Mouse (Mus musculus) left cerebral cortex, postnatal 36 days (tissue): Measurements from ENCODE around the gene Bpifc. TPM values are rescaled to one million over a fixed set of nuclear protein-coding genes. Genes with fewer than 3 reads are reported as not detected.

Source experiments
- DNase-seq, 2 experiments: peaks; one replicate each; pipeline ENCODE4 v3.0.0; 2021 to 2022; ENCODE audit warnings: low spot score in 2 of 2, mixed read lengths in 1 of 2
- intact Hi-C: fragments of 180-260 bp; cut with DNase I; formaldehyde crosslinking; loops from one replicate; pipeline ENCODE4 v1.15.1; 2025
- total RNA-seq, 2 experiments: library from RNA; stranded (reverse); gene quantifications; 2 replicates each; pipeline ENCODE4 v1.2.3; 2021

Gene Bpifc
- total RNA-seq, 2 experiments from 2014 or later: 0.14 to 0.15 TPM

DNA sequence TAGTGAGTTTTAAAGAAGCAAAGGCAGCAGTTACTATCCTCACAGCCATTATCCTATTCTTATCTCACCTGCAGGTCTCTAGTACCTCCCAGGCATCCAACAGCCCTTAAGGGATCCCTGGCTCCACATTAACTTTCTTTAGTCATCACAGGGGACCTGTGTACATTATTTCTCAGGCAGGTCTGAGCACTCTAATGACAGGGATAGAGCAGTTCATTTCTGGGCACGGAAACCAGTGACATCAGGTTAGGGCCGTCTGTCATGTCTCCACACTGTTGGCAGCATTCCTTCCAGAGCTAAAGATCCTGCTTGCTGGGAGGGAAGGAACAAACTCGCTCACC lies 9.7 kb upstream of the Bpifc start:
- intact Hi-C loops: loop anchor here (1.0 to 5.0 kb wide), 2 partner anchors 54 to 443 kb away; no protein-coding TSS in a partner anchor
- no peak for DNase-seq

DNA sequence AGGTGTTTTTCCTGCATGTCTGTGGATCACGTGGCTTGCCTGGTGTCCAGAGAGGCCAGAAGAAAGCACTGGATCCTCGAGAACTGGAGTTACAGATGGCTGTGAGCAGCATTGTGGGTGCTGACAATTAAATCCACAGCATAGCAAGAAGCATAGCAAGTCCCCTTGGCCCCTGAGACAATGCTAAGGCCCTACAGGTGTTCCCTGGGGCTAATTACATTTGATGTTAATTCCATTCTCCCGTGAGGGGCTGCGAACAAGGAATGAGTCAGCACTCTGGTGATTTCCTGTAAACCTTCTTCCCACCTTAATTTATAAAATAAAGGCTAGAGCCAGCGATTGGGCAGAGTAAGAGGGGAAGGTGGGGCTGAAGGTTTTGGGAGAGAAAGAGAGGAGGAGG lies 7.1 kb upstream of the Bpifc start:
- intact Hi-C loops: no loop called here
- no peak for DNase-seq

DNA sequence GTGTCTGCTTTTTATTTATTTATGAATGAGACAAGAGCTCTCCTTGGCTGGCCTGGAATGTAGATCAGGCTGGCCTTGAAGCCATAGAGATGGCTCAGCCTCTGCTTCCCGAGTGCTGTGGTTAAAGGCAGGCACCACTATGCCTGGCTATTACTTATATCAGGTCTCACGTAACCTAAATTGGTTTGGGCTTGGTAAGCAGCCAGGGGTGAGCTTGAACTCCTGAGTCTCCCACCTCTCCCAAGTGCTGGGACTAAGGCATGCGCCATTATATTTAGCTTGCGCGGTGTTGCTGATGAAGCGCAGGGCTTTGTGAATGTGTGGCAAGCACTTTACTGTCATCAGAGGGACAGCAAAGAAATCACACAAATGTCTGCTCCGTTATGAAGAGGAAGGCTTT lies 6.1 kb upstream of the Bpifc start:
- no peak for DNase-seq
- intact Hi-C loops: no loop called here

DNA sequence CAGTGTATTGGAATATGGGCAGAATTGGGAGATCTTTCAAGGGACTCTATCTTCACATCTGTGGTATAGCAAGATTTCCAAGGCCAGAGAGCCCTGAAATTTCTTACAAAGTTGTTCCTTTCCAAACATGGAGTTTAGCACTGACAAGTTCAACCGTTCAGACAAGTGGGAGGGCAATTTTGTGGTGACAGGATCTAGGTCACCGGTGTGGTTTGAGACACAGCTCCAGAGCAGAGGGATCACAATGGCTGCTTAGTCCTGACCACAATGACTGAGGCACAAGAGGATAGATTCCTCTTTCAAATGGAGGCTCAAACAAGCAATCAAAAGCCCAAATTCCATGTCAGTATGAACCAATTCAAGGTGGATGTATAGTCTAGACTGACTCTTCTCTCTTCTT lies 523 bp downstream of the Bpifc start:
- intact Hi-C loops: no loop called here
- no peak for DNase-seq

DNA sequence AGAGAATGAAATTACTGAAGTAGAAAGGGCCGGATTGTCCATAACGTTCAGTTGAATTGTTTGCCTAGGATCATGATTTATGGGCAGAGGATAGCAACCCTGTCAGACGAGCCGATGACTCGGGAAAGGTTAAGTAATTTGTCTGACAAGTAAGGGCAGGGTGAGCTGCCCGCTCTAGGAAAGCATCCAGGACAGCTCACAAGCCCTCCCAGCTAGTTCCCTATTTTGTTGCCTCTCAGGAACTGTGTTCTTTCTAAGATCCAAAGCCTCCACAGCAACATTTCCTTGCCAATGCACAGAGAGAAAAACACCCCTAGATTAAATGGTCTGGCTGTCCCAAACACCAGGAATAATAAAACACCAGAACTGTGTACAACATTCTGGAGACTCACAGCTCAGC lies 1.1 kb downstream of the Bpifc start:
- intact Hi-C loops: no loop called here
- DNase-seq: no peak

DNA sequence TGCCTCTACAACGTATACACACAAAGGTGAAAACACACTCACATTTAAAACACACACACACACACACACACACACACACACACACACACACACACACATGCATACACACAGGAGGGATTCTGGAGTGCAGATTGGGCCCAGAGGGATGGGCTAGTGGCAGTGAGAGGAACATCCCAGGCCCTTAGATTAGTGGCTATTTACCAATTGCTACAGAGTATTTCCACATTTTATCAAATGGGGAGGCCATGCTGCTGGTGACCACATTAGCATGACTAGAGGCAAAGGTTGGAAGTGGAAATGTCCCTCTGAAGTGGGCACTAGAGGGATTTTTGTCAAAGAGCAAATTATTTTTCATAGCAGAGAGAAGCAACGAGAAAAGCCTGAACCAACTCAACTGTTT lies 2.0 kb downstream of the Bpifc start:
- intact Hi-C loops: no loop called here
- DNase-seq: no peak

DNA sequence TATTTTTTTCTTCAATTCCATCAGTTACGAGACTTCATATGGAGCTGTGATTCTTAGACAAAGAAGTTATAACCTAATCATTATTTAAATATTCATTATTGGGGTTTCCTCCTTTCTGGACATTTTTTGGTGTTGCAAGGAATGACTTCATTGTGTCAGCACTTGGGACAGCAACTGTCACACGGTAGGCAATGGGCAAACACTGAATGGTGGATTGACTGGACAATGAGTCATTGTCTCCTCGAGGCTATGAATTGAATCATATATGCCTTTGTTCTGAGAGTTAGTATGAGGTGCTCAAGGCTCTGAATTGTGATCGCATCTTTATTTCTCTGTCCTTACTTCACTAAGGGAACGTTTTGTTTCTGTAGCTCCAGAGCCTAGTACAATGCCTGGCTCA lies 5.2 kb downstream of the Bpifc start:
- no peak for DNase-seq
- intact Hi-C loops: no loop called here

DNA sequence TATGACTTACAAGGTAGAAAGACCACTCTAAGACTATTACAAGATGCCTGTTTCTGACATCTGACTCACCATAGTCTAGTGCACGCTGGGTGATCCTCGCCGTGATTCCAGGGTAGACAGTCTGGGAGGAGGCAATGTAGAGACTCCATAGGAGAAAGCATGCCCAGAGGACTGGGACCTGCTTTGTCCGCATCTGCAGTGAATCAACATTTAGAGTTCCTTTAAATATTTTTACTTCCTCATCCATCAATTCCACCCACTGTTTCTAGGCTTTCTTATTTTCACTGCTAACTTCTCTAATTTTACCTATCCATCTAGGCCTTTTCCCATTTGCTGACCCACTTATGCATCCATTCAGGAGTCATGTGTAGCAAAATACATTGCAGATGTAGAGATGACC lies 11.2 kb downstream of the Bpifc start:
- DNase-seq: no peak
- intact Hi-C loops: no loop called here

DNA sequence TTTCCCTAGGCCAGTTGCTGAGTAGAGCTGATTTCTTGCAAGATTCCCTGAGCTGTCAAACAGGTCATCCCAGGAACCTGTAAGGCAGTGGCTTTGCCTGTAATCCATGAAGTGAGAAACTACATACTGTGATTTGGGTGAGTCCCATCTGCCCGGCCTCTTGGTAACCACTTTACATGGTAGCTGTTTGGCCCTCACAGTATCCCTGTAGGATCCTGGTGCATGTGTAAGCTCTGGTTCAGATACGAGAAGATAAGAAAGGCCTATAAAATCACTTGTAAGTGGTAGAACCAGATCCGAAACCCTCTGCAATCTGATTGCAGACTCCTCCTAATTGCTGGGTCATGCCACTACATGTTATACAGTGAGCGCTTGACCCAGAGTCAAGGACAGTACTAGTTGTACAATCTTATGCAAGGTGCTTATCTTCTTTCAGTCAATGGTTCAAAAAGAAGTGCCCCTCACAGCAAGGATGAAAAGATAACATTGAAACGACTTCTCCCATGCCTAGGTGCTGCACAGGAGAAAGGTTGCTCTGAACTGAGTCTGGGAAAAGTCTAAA lies 17.1 kb downstream of the Bpifc start:
- DNase-seq: no peak
- intact Hi-C loops: no loop called here

DNA sequence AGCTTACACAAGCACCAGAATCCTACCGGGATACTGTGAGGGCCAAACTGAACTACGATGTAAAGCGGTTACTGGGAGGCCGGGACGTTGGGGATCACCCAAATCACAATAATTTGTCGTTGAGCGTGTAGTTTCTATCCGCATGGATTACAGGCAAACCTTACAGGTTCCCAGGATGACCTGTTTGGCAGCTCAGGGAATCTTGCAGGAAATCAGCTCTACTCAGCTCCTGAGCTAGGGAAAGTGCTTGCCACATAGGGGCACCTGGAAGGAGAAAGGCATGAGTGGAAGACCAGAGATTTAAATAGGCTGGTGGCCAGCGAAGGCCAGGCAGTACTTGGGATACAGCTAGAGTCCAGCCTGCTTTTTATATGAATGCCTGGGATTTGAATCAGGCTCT lies 17.9 kb downstream of the Bpifc start:
- intact Hi-C loops: no loop called here

DNA sequence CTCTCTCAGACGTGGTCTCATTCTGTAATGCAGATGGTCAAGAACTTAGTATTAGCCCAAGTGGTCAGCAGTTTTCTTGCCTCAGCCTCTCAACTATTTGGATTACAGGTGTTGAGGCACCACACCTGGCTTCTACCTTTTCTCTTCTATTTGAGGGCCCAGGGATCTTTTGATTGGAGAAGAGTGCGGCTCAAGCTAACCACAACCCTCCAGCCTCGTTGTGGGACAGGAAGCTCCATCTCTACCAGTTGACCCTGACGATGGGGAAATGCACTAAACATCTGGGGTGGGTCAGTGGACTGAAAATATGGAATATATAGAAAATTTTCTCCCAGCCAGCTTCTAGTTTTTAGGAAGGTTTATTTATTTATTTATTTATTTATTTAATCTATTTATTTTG lies 19.3 kb downstream of the Bpifc start:
- intact Hi-C loops: no loop called here
- no peak for DNase-seq

More for the DNA sequence above, 17.9 kb downstream of the Bpifc start:
- no peak for DNase-seq

DNA sequence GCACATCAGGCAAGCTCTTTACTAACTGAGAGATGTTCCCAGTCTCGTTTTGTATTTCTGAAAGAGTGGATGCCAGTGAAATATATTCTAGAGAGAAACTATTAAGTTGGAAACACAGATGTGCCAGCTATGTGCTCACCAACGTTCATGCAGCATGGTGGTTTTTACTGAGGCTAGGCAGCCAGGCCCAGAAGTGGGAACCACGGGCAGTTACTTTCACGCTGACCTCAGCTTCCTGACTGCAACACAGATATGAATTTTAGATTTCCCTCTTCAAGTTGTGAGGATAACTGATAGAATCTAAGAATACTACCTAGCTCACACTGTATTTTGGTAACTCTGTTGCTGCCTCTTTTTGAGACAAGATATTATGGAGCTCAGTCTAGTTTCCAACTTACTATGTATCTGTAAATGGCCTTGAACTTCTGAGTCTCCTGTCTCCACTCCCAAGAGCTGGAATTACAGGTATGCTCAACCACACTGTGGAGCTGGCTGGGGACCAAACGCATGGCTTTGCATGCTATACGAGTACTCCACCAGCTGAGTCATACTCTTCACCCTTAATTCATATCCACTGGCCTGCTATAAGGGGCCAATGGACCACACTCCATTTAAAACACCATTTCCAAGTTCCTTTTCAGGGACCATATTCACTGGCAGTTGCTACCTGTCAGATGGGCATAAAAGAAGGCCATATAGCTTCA lies 22.1 kb downstream of the Bpifc start:
- no peak for DNase-seq
- intact Hi-C loops: no loop called here

DNA sequence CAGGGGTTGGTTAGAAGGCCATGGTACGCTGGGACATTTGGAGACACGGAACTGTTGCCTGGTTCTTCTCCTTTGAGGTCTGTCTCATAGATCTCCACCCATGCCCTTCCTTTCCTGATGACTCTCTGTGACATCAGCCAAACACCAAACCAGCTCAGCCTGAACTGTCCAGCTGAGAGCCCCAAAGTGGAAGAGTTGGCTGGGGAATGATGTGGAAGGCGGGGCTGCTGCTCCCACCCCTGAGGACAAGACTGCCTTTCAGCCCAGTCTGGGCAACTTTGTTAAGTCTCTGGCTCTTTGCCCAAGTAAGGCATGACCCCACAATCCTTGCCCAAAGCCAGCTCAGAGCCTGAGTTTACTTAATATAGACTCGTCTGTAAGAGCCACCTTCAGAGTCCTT lies 38.8 kb downstream of the Bpifc start:
- peak in 1 of 2 experiments; percentile 5 for DNase-seq

DNA sequence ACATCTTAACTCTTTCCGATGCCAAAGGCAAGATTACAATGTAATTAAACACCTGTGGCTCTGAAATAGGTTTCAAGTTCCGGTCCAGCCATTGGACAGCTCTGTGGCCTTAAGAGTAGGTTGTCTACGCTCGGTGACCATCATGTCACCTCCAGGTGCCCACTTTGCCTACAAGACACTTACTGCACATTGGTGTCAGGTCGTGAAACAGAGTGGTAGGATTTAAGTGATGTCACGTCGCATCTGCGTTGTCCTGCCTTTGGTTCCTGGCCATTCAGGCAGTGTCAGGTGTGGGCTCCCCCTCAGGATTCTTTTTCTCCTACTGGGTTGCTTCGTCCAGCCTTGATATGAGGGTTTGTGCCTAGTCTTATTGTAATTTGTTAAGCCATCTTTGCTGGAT lies 39.9 kb downstream of the Bpifc start:
- DNase-seq: no peak
- intact Hi-C loops: no loop called here

More for the DNA sequence above, 38.8 kb downstream of the Bpifc start:
- intact Hi-C loops: no loop called here

DNA sequence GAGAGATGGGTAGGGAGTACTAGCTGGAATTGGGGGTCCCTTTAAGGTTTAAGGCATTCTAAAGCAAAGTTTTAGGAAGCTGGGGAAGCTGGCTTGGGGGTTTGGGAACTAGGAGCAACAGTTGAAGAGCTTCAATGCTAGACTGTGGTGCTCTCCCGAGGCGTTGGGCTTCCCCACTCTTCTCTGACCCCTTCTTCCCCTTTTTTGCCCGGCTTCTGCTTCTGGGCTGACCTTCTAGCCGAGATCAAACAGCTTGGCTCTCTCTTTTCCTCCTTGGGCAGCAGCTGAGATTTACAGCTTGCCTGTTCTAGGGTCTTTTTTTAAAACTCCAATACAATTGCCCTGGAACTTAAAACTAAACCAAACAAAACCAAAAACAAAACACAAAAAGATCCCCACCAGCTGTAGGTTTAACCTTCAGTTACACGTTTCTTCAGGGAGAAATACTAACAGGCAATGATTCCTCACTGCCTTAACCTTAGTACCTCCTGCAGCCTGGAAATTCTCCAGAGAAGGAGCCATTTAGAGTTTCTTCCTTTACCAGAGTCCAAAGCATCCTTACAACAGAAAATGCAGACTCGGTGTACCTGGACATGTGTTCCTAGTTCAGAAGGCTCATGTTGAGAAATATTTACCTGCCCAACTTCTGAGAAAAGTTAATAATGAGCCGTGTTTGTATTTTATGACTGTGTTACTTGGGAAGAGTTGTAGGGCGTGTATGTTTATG lies 41.6 kb downstream of the Bpifc start:
- intact Hi-C loops: loop anchor here (2.0 to 10.0 kb wide), 4 partner anchors 52 to 495 kb away; partner anchors contain the start of gene Fbxo7
- DNase-seq: no peak

DNA sequence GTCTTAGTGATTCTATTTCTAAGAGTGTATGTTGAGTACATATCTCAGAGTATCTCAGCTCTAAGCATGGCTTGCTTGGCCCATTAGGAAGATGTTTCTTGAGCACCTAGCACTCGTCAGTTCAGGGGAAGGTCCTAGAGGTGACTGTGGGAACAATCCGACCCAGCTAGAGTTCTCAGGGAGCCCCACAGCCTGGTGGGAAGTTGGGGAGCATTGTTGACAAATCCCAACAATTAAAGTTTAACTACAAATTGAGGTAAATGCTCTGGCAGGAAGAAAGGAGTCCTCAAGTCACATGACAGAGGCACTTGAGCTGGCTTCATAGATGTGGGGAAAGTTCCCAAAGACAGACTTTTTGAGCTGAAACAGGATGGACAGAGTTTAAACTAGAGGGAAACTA lies 43.0 kb downstream of the Bpifc start:
- DNase-seq: no peak
- intact Hi-C loops: loop anchor here (2.0 to 10.0 kb wide), 4 partner anchors 54 to 496 kb away; partner anchors contain the start of gene Fbxo7

DNA sequence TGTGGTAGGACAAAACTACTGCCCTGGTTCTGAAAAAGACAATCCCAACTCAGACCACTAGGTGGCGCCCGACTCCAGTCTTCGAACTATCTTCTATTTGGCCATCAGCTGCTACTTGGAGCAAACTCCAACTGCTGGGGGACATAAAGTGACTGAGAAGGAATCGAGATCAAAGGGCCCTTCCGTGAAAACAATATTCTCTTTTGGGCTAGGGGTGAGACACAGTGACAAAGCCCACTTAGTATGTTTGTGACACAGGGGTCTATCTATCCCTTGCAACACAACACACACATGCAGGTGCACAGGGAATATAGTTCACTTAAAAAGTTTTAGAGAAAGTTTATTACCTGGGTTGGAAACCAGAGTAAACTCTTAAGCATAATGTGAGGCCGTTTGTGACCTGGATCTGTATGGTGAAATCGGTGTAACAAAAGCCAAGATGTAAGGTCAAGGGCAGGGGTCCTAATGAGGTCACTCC lies 43.5 kb downstream of the Bpifc start:
- intact Hi-C loops: loop anchor here (2.0 to 10.0 kb wide), 4 partner anchors 54 to 497 kb away; partner anchors contain the start of gene Fbxo7
- peak; percentile 78 to 86 for DNase-seq

DNA sequence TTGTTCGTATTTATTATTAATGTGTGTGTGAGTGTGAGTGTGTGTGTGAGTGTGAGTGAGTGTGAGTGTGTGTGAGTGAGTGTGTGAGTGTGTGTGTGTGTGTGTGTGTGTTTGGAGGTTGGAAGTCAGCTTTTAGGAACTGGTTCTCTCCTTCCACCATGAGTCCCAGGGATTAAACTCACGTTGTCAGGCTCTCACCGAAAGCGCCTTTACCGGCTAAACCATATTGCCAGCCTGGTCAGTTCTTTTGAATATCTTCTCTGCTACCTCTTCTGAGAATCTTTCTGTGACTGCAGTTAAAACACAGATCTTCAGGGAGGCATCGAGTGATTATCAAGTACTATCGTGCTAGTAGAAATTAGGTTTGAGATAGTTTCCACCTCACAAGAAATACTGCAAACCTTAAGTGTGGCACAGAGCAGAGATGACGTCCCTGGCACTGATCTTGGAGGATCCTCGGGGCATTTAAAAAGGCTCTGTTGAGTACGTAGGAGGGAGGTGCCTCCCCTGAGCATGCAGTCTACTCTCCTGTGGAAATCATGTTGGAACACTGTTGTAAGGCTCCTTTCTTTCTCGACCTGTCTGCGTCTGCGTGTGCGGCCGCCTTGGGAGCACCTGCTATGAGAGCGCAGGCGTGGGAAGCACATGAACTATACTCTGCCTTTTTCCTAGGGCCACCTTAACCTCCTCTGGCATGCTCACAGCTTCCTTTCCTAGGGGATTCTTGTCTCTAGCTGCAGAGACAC lies 44.1 kb downstream of the Bpifc start:
- intact Hi-C loops: loop anchor here (2.0 to 10.0 kb wide), 4 partner anchors 55 to 497 kb away; partner anchors contain the start of gene Fbxo7
- no peak for DNase-seq

DNA sequence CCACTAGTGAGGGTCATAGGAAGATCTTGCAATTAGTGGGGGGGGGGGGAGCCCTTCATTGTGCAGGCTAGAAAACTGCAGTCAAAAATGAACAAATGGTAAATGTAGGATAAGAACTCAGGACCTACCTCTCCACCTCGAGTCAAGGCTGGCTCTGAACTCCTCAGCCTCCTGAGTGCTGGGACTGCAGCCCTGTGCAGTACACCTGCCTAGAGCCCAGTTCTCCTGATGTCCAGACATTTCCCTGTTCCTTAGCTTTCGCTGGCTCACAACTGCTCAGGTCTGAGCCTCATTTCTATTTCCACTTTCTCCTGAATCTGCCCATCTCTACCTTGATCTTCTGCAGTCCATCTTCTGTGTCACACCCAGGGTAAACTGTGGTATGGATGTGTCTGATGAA lies 45.2 kb downstream of the Bpifc start:
- intact Hi-C loops: loop anchor here (5.0 to 10.0 kb wide), 3 partner anchors 56 to 331 kb away; partner anchors contain the start of gene Fbxo7
- DNase-seq: no peak

DNA sequence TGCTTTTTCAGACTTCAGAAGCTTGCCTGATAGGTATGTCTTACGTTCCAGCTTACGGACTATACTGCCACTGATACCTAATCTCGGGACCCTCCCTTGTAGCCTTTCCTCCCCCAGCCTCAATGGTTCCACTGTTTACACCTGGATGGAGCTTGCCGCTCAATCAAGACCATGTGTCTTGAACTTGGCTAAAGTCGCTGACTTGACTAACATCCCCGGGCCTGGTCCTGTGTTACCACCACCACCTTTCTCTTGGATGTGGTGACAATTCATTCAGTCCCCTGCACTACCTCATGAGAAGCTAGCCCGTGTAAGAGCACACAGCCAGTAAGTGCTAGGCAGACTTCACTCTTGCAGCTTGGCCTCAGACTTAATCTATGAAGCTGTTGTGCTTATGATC lies 47.4 kb downstream of the Bpifc start:
- no peak for DNase-seq
- intact Hi-C loops: loop anchor here (10.0 kb wide), 1 partner anchor 100 kb away; no protein-coding TSS in a partner anchor
